Mouse (Mus musculus): ENCODE data around the gene Ttc23.

Ttc23 gene

GRCm38 (mm10) chr7:67699301-67699700 is 52.1 kb downstream of the Ttc23 start:
- no peak for DNase-seq (ENCODE audit: low spot score)

GRCm38 (mm10) chr7:67700846-67701245 is 53.6 kb downstream of the Ttc23 start:
- peak; percentile 71 for DNase-seq (ENCODE audit: low spot score)

GRCm38 (mm10) chr7:67701252-67701914 is 54.2 kb downstream of the Ttc23 start:
- DNase-seq (ENCODE audit: low spot score), result no peak

- no peak for DNase-seq (ENCODE audit: low spot score)
Measured at GRCm38 (mm10) chr7:67708160-67708559, 61.0 kb downstream of the Ttc23 start.

- peak; percentile 56 for DNase-seq (ENCODE audit: low spot score)
Measured at GRCm38 (mm10) chr7:67710216-67710615, 63.0 kb downstream of the Ttc23 start.

- DNase-seq (ENCODE audit: low spot score), result no peak
Measured at GRCm38 (mm10) chr7:67713820-67714510, 66.8 kb downstream of the Ttc23 start.

- no peak for DNase-seq (ENCODE audit: low spot score)
Measured at GRCm38 (mm10) chr7:67715176-67715575, 68.0 kb downstream of the Ttc23 start.

GRCm38 (mm10) chr7:67716213-67716878 is 69.1 kb downstream of the Ttc23 start:
- no peak for DNase-seq (ENCODE audit: low spot score)

GRCm38 (mm10) chr7:67716925-67717324 is 69.7 kb downstream of the Ttc23 start:
- no peak for DNase-seq (ENCODE audit: low spot score)

GRCm38 (mm10) chr7:67717520-67717919 is 70.3 kb downstream of the Ttc23 start:
- no peak for DNase-seq (ENCODE audit: low spot score)

- no peak for DNase-seq (ENCODE audit: low spot score)
Measured at GRCm38 (mm10) chr7:67718804-67719203, 71.6 kb downstream of the Ttc23 start.

- DNase-seq (ENCODE audit: low spot score), result no peak
Measured at GRCm38 (mm10) chr7:67722163-67722562, 75.0 kb downstream of the Ttc23 start.

GRCm38 (mm10) chr7:67724536-67724935 is 77.3 kb downstream of the Ttc23 start:
- no peak for DNase-seq (ENCODE audit: low spot score)

- DNase-seq (ENCODE audit: low spot score), result no peak
Measured at GRCm38 (mm10) chr7:67725016-67725415, 77.8 kb downstream of the Ttc23 start.

- no peak for DNase-seq (ENCODE audit: low spot score)
Measured at GRCm38 (mm10) chr7:67728203-67728602, 81.0 kb downstream of the Ttc23 start.

GRCm38 (mm10) chr7:67728809-67729208 is 81.6 kb downstream of the Ttc23 start:
- DNase-seq (ENCODE audit: low spot score), result no peak

- no peak for DNase-seq (ENCODE audit: low spot score)
Measured at GRCm38 (mm10) chr7:67730431-67731110, 83.4 kb downstream of the Ttc23 start.

- DNase-seq (ENCODE audit: low spot score), result no peak
Measured at GRCm38 (mm10) chr7:67732276-67732675, 85.1 kb downstream of the Ttc23 start.

- no peak for DNase-seq (ENCODE audit: low spot score)
Measured at GRCm38 (mm10) chr7:67740382-67740781, 93.2 kb downstream of the Ttc23 start.

- DNase-seq (ENCODE audit: low spot score), result peak; percentile 45
Measured at GRCm38 (mm10) chr7:67740796-67741195, 93.6 kb downstream of the Ttc23 start.

- no peak for DNase-seq (ENCODE audit: low spot score)
Measured at GRCm38 (mm10) chr7:67741706-67742105, 94.5 kb downstream of the Ttc23 start.

- DNase-seq (ENCODE audit: low spot score), result no peak
Measured at GRCm38 (mm10) chr7:67747731-67748305, 100.6 kb downstream of the Ttc23 start.
